ENCODE assay signal across 24 mouse cellular contexts in the genomic region with DNA sequence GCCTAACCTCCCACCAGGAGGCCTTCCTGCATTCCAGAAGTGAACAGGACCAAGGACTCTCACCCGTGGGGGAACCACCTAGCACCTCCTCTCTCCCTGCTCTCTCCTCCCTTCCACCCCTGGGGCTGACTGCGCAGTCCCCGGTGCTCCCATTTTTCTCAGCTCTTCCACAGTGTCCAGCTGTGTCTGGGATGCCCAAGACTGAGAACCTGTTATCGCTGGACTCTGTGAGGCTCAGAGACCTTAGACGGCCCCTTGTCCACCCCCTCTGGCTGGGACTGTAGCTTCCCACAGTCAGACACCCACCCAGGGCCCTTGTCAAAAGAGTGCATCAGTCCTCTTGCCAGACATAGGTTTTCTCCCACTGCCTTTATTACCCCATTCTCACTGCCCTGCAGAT.
"Had no signal": no experiment of that assay in that cellular context is flagged by ENCODE, and none has a peak within 500 bp of the region (broad histone marks: within the 10 kb centered on the region; RNA-seq: fewer than 3 reads in every experiment).

No protein-coding gene starts in this region.

- H3K27ac ChIP-seq: gastrocnemius, adult 2 months; heart, adult 2 months; hindbrain, embryonic 14.5 days; intestine, embryonic 15.5 days; layer of hippocampus, adult 2 months; left cerebral cortex, adult 2 months; limb, embryonic 10.5 days; limb, embryonic 12.5 days; liver, embryonic 13.5 days; liver, embryonic 15.5 days had no signal

- H3K36me3 ChIP-seq: intestine, embryonic 15.5 days; limb, embryonic 10.5 days; limb, embryonic 12.5 days; liver, embryonic 13.5 days; liver, embryonic 15.5 days had no signal

- ATAC-seq: hindbrain, embryonic 16.5 days; inflammation-experienced regulatory T-cells, adult 6 months; intestine, embryonic 15.5 days; intestine, postnatal 0 days; liver, postnatal 0 days had no signal

- H3K27me3 ChIP-seq: intestine, embryonic 15.5 days; limb, embryonic 12.5 days; liver, embryonic 13.5 days; liver, embryonic 15.5 days had no signal

- H3K4me3 ChIP-seq: gastrocnemius, adult 2 months; heart, adult 2 months; intestine, embryonic 15.5 days; layer of hippocampus, adult 2 months; left cerebral cortex, adult 2 months; limb, embryonic 10.5 days; limb, embryonic 12.5 days; liver, embryonic 13.5 days; liver, embryonic 15.5 days had no signal

- H3K9me3 ChIP-seq: intestine, embryonic 15.5 days; limb, embryonic 10.5 days; limb, embryonic 12.5 days; liver, embryonic 13.5 days; liver, embryonic 15.5 days had no signal

- H3K4me2 ChIP-seq: heart, embryonic 11.5 days; hindbrain, embryonic 14.5 days; intestine, embryonic 15.5 days; limb, embryonic 12.5 days; liver, embryonic 13.5 days; liver, embryonic 15.5 days had no signal

- H3K4me1 ChIP-seq: intestine, embryonic 15.5 days; limb, embryonic 10.5 days; limb, embryonic 12.5 days; liver, embryonic 13.5 days; liver, embryonic 15.5 days had no signal

- H3K9ac ChIP-seq: hindbrain, embryonic 14.5 days; intestine, embryonic 15.5 days; limb, embryonic 12.5 days; liver, embryonic 13.5 days; liver, embryonic 15.5 days; liver, postnatal 0 days had no signal

- DNase-seq: gastrocnemius, adult 2 months; gastrocnemius, postnatal 10 days; gastrocnemius, postnatal 25 days; heart, adult 2 months; heart, postnatal 14 days; heart, postnatal 4 days; kidney, adult 18-20 months; kidney, adult 8-10 months; kidney, postnatal 10 days; kidney, postnatal 25 days; kidney, postnatal 4 days; liver, embryonic 13.5 days; liver, postnatal 0 days had no signal
